24 mouse cellular contexts compared by ENCODE assay signal in genomic region chr9:110715426-110715825, GRCm38 (mm10). TPM values are rescaled to one million over a fixed set of nuclear protein-coding genes. Genes with fewer than 3 reads are reported as not detected.
A peak's percentile ranks its signal among the peaks of the same experiment; 100 is the strongest.
DNase-seq lines count a peak whose midpoint lies in the region; ATAC-seq and TF ChIP-seq lines count a peak whose summit lies in the region.
"Had no signal": no experiment of that assay in that cellular context is flagged by ENCODE, and none has a peak within 500 bp of the region (broad histone marks: within the 10 kb centered on the region; RNA-seq: fewer than 3 reads in every experiment).

No protein-coding gene starts in this region.

- 58% methylated on average over 1 of the region's 1 CpGs for WGBS in forebrain, postnatal 0 days
- WGBS in forebrain, embryonic 15.5 days, result 69% methylated on average over 1 of the region's 1 CpGs
- WGBS in kidney, postnatal 0 days, result 33% methylated on average over 1 of the region's 1 CpGs
- 37% methylated on average over 1 of the region's 1 CpGs for WGBS in kidney, embryonic 16.5 days
- WGBS in midbrain, embryonic 14.5 days, result 66% methylated on average over 1 of the region's 1 CpGs
- 71% methylated on average over 1 of the region's 1 CpGs for WGBS in midbrain, embryonic 10.5 days
- WGBS in stomach, postnatal 0 days, result 35% methylated on average over 1 of the region's 1 CpGs

- H3K9me3 ChIP-seq in forebrain, postnatal 0 days (ENCODE audit: low read length), result no peaks in the 10 kb centered on the region
- no peaks in the 10 kb centered on the region for H3K9me3 ChIP-seq in forebrain, embryonic 15.5 days
- H3K9me3 ChIP-seq in kidney, postnatal 0 days (replicated peaks; ENCODE audit: low read length), result no peaks in the 10 kb centered on the region
- H3K9me3 ChIP-seq in kidney, embryonic 16.5 days (ENCODE audit: low read length), result no peaks in the 10 kb centered on the region
- H3K9me3 ChIP-seq in midbrain, embryonic 14.5 days (ENCODE audit: control insufficient read depth, low read length), result no peaks in the 10 kb centered on the region
- H3K9me3 ChIP-seq in midbrain, embryonic 10.5 days (replicated peaks), result no peaks in the 10 kb centered on the region
- no peaks in the 10 kb centered on the region for H3K9me3 ChIP-seq in stomach, postnatal 0 days (ENCODE audit: control insufficient read depth, low read length)
- H3K9me3 ChIP-seq: embryonic facial prominence, embryonic 15.5 days; heart, embryonic 15.5 days; hindbrain, embryonic 10.5 days; intestine, embryonic 15.5 days; limb, embryonic 15.5 days; lung, embryonic 15.5 days; neural tube, embryonic 13.5 days had no signal

- peak; percentile 44 for DNase-seq in forebrain, postnatal 0 days
- DNase-seq in kidney, postnatal 0 days (ENCODE audit: low spot score), result no peak
- DNase-seq in midbrain, embryonic 14.5 days, result peak; percentile 33
- no peak for DNase-seq in midbrain, embryonic 10.5 days (ENCODE audit: low spot score)
- no peak for DNase-seq in stomach, postnatal 0 days (ENCODE audit: low spot score)
- no peak for DNase-seq in T-cell, adult 2 months (ENCODE audit: low spot score)
- DNase-seq: cerebellum, adult 11-12 months; kidney, postnatal 25 days; layer of hippocampus, adult 9-11 months; right cerebral cortex, postnatal 14 days had no signal

- no peaks in the 10 kb centered on the region for H3K4me1 ChIP-seq in forebrain, postnatal 0 days (ENCODE audit: insufficient read depth)
- H3K4me1 ChIP-seq in forebrain, embryonic 15.5 days, result no peaks in the 10 kb centered on the region
- H3K4me1 ChIP-seq in kidney, postnatal 0 days (replicated peaks; ENCODE audit: insufficient read depth, low read length), result no peaks in the 10 kb centered on the region
- H3K4me1 ChIP-seq in kidney, embryonic 16.5 days (ENCODE audit: insufficient read depth, low read length), result no peaks in the 10 kb centered on the region
- H3K4me1 ChIP-seq in midbrain, embryonic 14.5 days (ENCODE audit: control insufficient read depth, insufficient read depth, low read length), result no peaks in the 10 kb centered on the region
- peaks cover 8% of the 10 kb centered on the region for H3K4me1 ChIP-seq in midbrain, embryonic 10.5 days
- no peaks in the 10 kb centered on the region for H3K4me1 ChIP-seq in stomach, postnatal 0 days (replicated peaks; ENCODE audit: control insufficient read depth, insufficient read depth)

- TF ChIP-seq EP300 in stomach, postnatal 0 days (optimal IDR thresholded peaks at IDR 0.05), result no peak

- no peak overlapping the region for H3K4me3 ChIP-seq in forebrain, postnatal 0 days (ENCODE audit: low read depth, low read length)
- no peak overlapping the region for H3K4me3 ChIP-seq in forebrain, embryonic 15.5 days
- H3K4me3 ChIP-seq in kidney, postnatal 0 days (replicated peaks; ENCODE audit: low read depth, low read length), result no peak overlapping the region
- no peak overlapping the region for H3K4me3 ChIP-seq in kidney, embryonic 16.5 days (ENCODE audit: low read length)
- H3K4me3 ChIP-seq in midbrain, embryonic 14.5 days (replicated peaks; ENCODE audit: low read depth, low read length), result no peak overlapping the region
- H3K4me3 ChIP-seq in midbrain, embryonic 10.5 days, result no peak overlapping the region
- H3K4me3 ChIP-seq in stomach, postnatal 0 days (ENCODE audit: low read depth, low read length), result no peak overlapping the region
- H3K4me3 ChIP-seq: embryonic facial prominence, embryonic 15.5 days; heart, embryonic 15.5 days; hindbrain, embryonic 10.5 days; intestine, embryonic 15.5 days; limb, embryonic 15.5 days; lung, embryonic 15.5 days; neural tube, embryonic 13.5 days had no signal

- H3K27me3 ChIP-seq in forebrain, postnatal 0 days (ENCODE audit: insufficient read depth, low read length), result no peaks in the 10 kb centered on the region
- no peaks in the 10 kb centered on the region for H3K27me3 ChIP-seq in forebrain, embryonic 15.5 days
- H3K27me3 ChIP-seq in kidney, postnatal 0 days (ENCODE audit: insufficient read depth, low read length), result no peaks in the 10 kb centered on the region
- no peaks in the 10 kb centered on the region for H3K27me3 ChIP-seq in kidney, embryonic 16.5 days (ENCODE audit: insufficient read depth, low read length)
- H3K27me3 ChIP-seq in midbrain, embryonic 14.5 days (ENCODE audit: control insufficient read depth, insufficient read depth, low read length), result no peaks in the 10 kb centered on the region
- no peaks in the 10 kb centered on the region for H3K27me3 ChIP-seq in midbrain, embryonic 10.5 days (ENCODE audit: low read depth, poor library complexity, severe bottlenecking)
- H3K27me3 ChIP-seq in stomach, postnatal 0 days (ENCODE audit: control insufficient read depth, insufficient read depth, low read length), result no peaks in the 10 kb centered on the region
- H3K27me3 ChIP-seq: embryonic facial prominence, embryonic 15.5 days; heart, embryonic 15.5 days; intestine, embryonic 15.5 days; limb, embryonic 15.5 days; lung, embryonic 15.5 days; neural tube, embryonic 13.5 days had no signal

- H3K4me2 ChIP-seq in forebrain, postnatal 0 days (ENCODE audit: low read depth), result no peak overlapping the region
- no peak overlapping the region for H3K4me2 ChIP-seq in forebrain, embryonic 15.5 days (replicated peaks)
- H3K4me2 ChIP-seq in kidney, postnatal 0 days (ENCODE audit: low read length), result no peak overlapping the region
- no peak overlapping the region for H3K4me2 ChIP-seq in kidney, embryonic 16.5 days (replicated peaks; ENCODE audit: low read depth, low read length)
- no peak overlapping the region for H3K4me2 ChIP-seq in midbrain, embryonic 14.5 days (ENCODE audit: low read length)
- H3K4me2 ChIP-seq in stomach, postnatal 0 days (replicated peaks; ENCODE audit: low read depth), result no peak overlapping the region
- H3K4me2 ChIP-seq: embryonic facial prominence, embryonic 15.5 days; heart, embryonic 15.5 days; intestine, embryonic 15.5 days; limb, embryonic 15.5 days; lung, embryonic 15.5 days; neural tube, embryonic 13.5 days had no signal

- H3K27ac ChIP-seq in forebrain, postnatal 0 days (ENCODE audit: low read depth, low read length), result no peak overlapping the region
- H3K27ac ChIP-seq in forebrain, embryonic 15.5 days (replicated peaks), result no peak overlapping the region
- no peak overlapping the region for H3K27ac ChIP-seq in kidney, postnatal 0 days
- no peak overlapping the region for H3K27ac ChIP-seq in kidney, embryonic 16.5 days (ENCODE audit: low read length)
- no peak overlapping the region for H3K27ac ChIP-seq in midbrain, embryonic 14.5 days (replicated peaks; ENCODE audit: low read depth, low read length)
- H3K27ac ChIP-seq in midbrain, embryonic 10.5 days (replicated peaks), result no peak overlapping the region
- no peak overlapping the region for H3K27ac ChIP-seq in stomach, postnatal 0 days (replicated peaks)
- H3K27ac ChIP-seq: embryonic facial prominence, embryonic 15.5 days; heart, embryonic 15.5 days; hindbrain, embryonic 10.5 days; intestine, embryonic 15.5 days; limb, embryonic 15.5 days; lung, embryonic 15.5 days; neural tube, embryonic 13.5 days had no signal

- ATAC-seq in forebrain, postnatal 0 days, result peak; percentile 23; the same call in 1 of the 2 replicates
- no peak for ATAC-seq in forebrain, embryonic 15.5 days (replicated peaks)
- ATAC-seq in kidney, postnatal 0 days (replicated peaks; ENCODE audit: low FRiP score, low read depth), result no peak
- no peak for ATAC-seq in kidney, embryonic 16.5 days (ENCODE audit: low FRiP score, low TSS enrichment)
- ATAC-seq in midbrain, embryonic 14.5 days (ENCODE audit: low FRiP score, low TSS enrichment), result no peak
- no peak for ATAC-seq in stomach, postnatal 0 days (ENCODE audit: low FRiP score, low TSS enrichment)
- ATAC-seq: intestine, embryonic 15.5 days had no signal

- no peak overlapping the region for H3K9ac ChIP-seq in forebrain, postnatal 0 days
- H3K9ac ChIP-seq in forebrain, embryonic 15.5 days (replicated peaks), result no peak overlapping the region
- no peak overlapping the region for H3K9ac ChIP-seq in kidney, postnatal 0 days (ENCODE audit: low read depth, low read length)
- H3K9ac ChIP-seq in kidney, embryonic 16.5 days (replicated peaks; ENCODE audit: low read length), result no peak overlapping the region
- H3K9ac ChIP-seq in midbrain, embryonic 14.5 days (replicated peaks; ENCODE audit: low read length), result no peak overlapping the region
- H3K9ac ChIP-seq in stomach, postnatal 0 days (ENCODE audit: low read length), result no peak overlapping the region
- H3K9ac ChIP-seq: embryonic facial prominence, embryonic 15.5 days; heart, embryonic 15.5 days; intestine, embryonic 15.5 days; limb, embryonic 15.5 days; lung, embryonic 15.5 days had no signal

- TF ChIP-seq CTCF in forebrain, postnatal 0 days (IDR thresholded peaks at IDR 0.05; ENCODE audit: low read depth), result peak; percentile 61
- TF ChIP-seq CTCF in kidney, postnatal 0 days (IDR thresholded peaks at IDR 0.05; ENCODE audit: low read depth), result peak; percentile 68
- TF ChIP-seq CTCF in stomach, postnatal 0 days (IDR thresholded peaks at IDR 0.05; ENCODE audit: low read depth), result peak; percentile 59

- peaks cover 19% of the 10 kb centered on the region for H3K36me3 ChIP-seq in forebrain, postnatal 0 days (ENCODE audit: insufficient read depth)
- H3K36me3 ChIP-seq in forebrain, embryonic 15.5 days, result peaks cover 19% of the 10 kb centered on the region
- H3K36me3 ChIP-seq in kidney, postnatal 0 days (ENCODE audit: insufficient read depth, low read length), result peaks cover 13% of the 10 kb centered on the region; the same call in 1 of the 2 replicates
- H3K36me3 ChIP-seq in kidney, embryonic 16.5 days (ENCODE audit: insufficient read depth, low read length), result peaks cover 18% of the 10 kb centered on the region
- H3K36me3 ChIP-seq in midbrain, embryonic 14.5 days (ENCODE audit: control insufficient read depth, insufficient read depth, low read length), result peaks cover 40% of the 10 kb centered on the region
- H3K36me3 ChIP-seq in midbrain, embryonic 10.5 days, result peaks cover 48% of the 10 kb centered on the region
- no peaks in the 10 kb centered on the region for H3K36me3 ChIP-seq in stomach, postnatal 0 days (ENCODE audit: control insufficient read depth, insufficient read depth, low read length)

RNA-seq across cellular contexts. Expression of gene Myl3, which starts 26.2 kb away (rescaled TPM):
- 0.69 and 0.76 TPM in 2 replicates for total RNA-seq in forebrain, postnatal 0 days (2014; rRNA removed)
- 0.99 and 1.1 TPM in 2 replicates for polyA plus RNA-seq in forebrain, postnatal 0 days (2015; fragmentation: Nextera tagmentation; extraction: Ambion mirVana)
- polyA plus RNA-seq in forebrain, embryonic 15.5 days (2015; fragmentation: Nextera tagmentation; extraction: Ambion mirVana), result 0.45 and 1.3 TPM in 2 replicates
- 1.1 and 1.5 TPM in 2 replicates for polyA plus RNA-seq in kidney, postnatal 0 days (2015; fragmentation: Nextera tagmentation; extraction: Ambion mirVana)
- 1.5 and 3.6 TPM in 2 replicates for polyA plus RNA-seq in kidney, embryonic 16.5 days (2015; fragmentation: Nextera tagmentation; extraction: Ambion mirVana)
- polyA plus RNA-seq in midbrain, embryonic 14.5 days (2014; fragmentation: Nextera tagmentation; extraction: Ambion mirVana), result 0.25 TPM in 1 of 2 replicates, not detected in the other
- 0.36 and 0.51 TPM in 2 replicates for polyA plus RNA-seq in midbrain, embryonic 10.5 days (2016; fragmentation: Nextera tagmentation; extraction: Ambion mirVana)
- polyA plus RNA-seq in stomach, postnatal 0 days (2015; fragmentation: Nextera tagmentation; extraction: Ambion mirVana), result 0.11 and 0.27 TPM in 2 replicates
- total RNA-seq: granulocyte monocyte progenitor cell, adult 5-6 weeks; left cerebral cortex, postnatal 25 days; megakaryocyte-erythroid progenitor cell, adult 5-6 weeks had no signal
- polyA plus RNA-seq: C2C12; forebrain, embryonic 11.5 days; hindbrain, embryonic 10.5 days had no signal

RNA-seq across cellular contexts. Expression of gene Pth1r, which starts 31.5 kb away (rescaled TPM):
- 11.4 and 14.2 TPM in 2 replicates for total RNA-seq in forebrain, postnatal 0 days (2014; rRNA removed)
- 7.8 and 8.7 TPM in 2 replicates for polyA plus RNA-seq in forebrain, postnatal 0 days (2015; fragmentation: Nextera tagmentation; extraction: Ambion mirVana)
- 6.3 and 7.0 TPM in 2 replicates for polyA plus RNA-seq in forebrain, embryonic 15.5 days (2015; fragmentation: Nextera tagmentation; extraction: Ambion mirVana)
- polyA plus RNA-seq in kidney, postnatal 0 days (2015; fragmentation: Nextera tagmentation; extraction: Ambion mirVana), result 179 and 192 TPM in 2 replicates
- 98.8 and 108 TPM in 2 replicates for polyA plus RNA-seq in kidney, embryonic 16.5 days (2015; fragmentation: Nextera tagmentation; extraction: Ambion mirVana)
- polyA plus RNA-seq in midbrain, embryonic 14.5 days (2014; fragmentation: Nextera tagmentation; extraction: Ambion mirVana), result 5.8 and 9.3 TPM in 2 replicates
- polyA plus RNA-seq in midbrain, embryonic 10.5 days (2016; fragmentation: Nextera tagmentation; extraction: Ambion mirVana), result 30.9 and 33.9 TPM in 2 replicates
- 10.5 and 10.6 TPM in 2 replicates for polyA plus RNA-seq in stomach, postnatal 0 days (2015; fragmentation: Nextera tagmentation; extraction: Ambion mirVana)
- total RNA-seq: megakaryocyte-erythroid progenitor cell, adult 5-6 weeks had no signal

RNA-seq across cellular contexts. Expression of gene Ccdc12, which starts 59.1 kb away (rescaled TPM):
- total RNA-seq in forebrain, postnatal 0 days (2014; rRNA removed), result 38.4 and 48.4 TPM in 2 replicates
- polyA plus RNA-seq in forebrain, postnatal 0 days (2015; fragmentation: Nextera tagmentation; extraction: Ambion mirVana), result 103 and 104 TPM in 2 replicates
- polyA plus RNA-seq in forebrain, embryonic 15.5 days (2015; fragmentation: Nextera tagmentation; extraction: Ambion mirVana), result 120 and 130 TPM in 2 replicates
- polyA plus RNA-seq in kidney, postnatal 0 days (2015; fragmentation: Nextera tagmentation; extraction: Ambion mirVana), result 153 and 154 TPM in 2 replicates
- 154 and 155 TPM in 2 replicates for polyA plus RNA-seq in kidney, embryonic 16.5 days (2015; fragmentation: Nextera tagmentation; extraction: Ambion mirVana)
- polyA plus RNA-seq in midbrain, embryonic 14.5 days (2014; fragmentation: Nextera tagmentation; extraction: Ambion mirVana), result 106 and 122 TPM in 2 replicates
- 176 and 189 TPM in 2 replicates for polyA plus RNA-seq in midbrain, embryonic 10.5 days (2016; fragmentation: Nextera tagmentation; extraction: Ambion mirVana)
- 139 and 144 TPM in 2 replicates for polyA plus RNA-seq in stomach, postnatal 0 days (2015; fragmentation: Nextera tagmentation; extraction: Ambion mirVana)

Comparison
In these comparisons a context has a peak if more than half of its experiments do, and no peak if none do; other contexts are left out.
1. DNase-seq: peak in forebrain, postnatal 0 days (single experiment) and midbrain, embryonic 14.5 days (single experiment); none in kidney, postnatal 0 days (single experiment), midbrain, embryonic 10.5 days (single experiment), stomach, postnatal 0 days (single experiment) and T-cell, adult 2 months (single experiment).
2. Peak in every context shown above with its lines, with median percentiles within 50 percentile points of each other: CTCF ChIP-seq.